Mouse (Mus musculus): Measurements from ENCODE around the gene Msrb2. TPM values are rescaled to one million over a fixed set of nuclear protein-coding genes. Genes with fewer than 3 reads are reported as not detected.

The Msrb2 gene
- total RNA-seq (2021) = 10 to 100 TPM; 29.9 to 31.6 TPM
- long read RNA-seq, experiment 1, transcript Msrb2-201 (5 exons, 1,196 nt) = major isoform, 33 of 46 reads
- long read RNA-seq, experiment 1, partial matches to known transcripts = 0 of 46 reads
- long read RNA-seq, experiment 1, other reads (novel, unspliced or antisense) = 13 of 46 reads
- long read RNA-seq, experiment 2, transcript Msrb2-201 (5 exons, 1,196 nt) = major isoform, 40 of 62 reads
- long read RNA-seq, experiment 2, partial matches to known transcripts = 1 of 62 reads
- long read RNA-seq, experiment 2, other reads (novel, unspliced or antisense) = 21 of 62 reads

DNA sequence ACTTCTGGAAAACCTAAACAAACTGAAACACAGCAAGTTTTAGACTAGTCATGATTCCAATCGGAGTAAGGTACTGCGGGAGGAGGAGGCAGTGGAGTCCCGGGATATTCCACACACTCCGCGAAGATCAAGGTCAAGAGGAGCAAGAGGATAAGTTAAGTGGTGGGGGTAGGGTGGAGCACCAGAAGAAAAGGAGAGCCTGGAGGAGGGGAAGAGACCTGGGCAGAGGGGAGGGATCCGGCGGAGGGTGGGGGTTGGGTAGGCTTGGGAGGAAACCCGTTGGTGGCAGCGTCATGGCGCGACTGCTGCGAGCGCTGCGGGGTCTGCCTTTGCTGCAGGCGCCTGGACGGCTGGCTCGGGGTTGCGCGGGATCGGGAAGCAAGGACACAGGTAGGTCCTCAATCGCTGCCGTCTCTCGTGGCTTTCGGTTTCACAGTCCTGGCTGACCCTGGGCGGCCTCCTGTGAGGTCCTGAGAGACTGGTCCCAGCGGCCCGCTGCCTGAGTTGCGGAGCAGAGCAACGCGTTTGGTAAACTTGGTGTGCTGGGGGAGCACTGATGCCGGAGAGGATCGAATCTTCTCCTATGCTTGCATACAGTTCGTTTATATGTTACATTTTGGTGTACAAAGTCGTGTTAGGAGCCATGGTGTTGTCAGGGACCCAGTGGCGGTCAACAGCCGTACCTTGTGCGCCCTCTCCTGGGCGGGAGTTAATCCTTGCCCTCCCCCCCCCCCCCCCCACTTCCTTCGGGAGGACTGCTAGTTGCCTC lies at the start of gene Msrb2:
Gene Msrb2 (plus strand): TSS at position 51 of the 769 bp plus-strand sequence.
- Histone ChIP-seq H3K4me3 (peak within 1 kb of the TSS; percentile 81), H3K27ac (peak within 1 kb of the TSS; percentile 99)
- peak; percentile 79 for TF ChIP-seq CTCF (conservative IDR thresholded peaks at IDR 0.05)
- peak; percentile 57 to 60 for DNase-seq (ENCODE audit: low spot score in 2 of 2)

DNA sequence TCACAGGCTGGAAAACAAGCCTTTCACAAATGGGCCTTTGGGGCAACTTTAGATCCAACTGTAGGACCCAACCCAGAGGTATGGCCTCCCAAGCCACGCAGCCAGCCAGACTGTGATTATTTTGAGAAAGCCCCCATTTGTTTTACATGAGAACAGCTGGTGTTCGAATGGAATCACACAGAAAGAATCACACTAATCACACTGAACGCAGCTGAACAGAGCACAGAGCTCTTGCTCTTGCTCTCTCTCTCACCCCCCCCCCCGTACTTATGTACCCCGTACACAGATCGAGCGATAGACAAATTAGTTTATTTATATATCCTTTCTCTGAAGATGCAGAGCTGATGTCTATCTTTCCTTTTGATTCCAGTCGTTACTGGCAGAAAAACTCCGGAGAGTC lies 48.8 kb upstream of the Msrb2 start:
- DNase-seq (ENCODE audit: low spot score in 2 of 2) = no peak

DNA sequence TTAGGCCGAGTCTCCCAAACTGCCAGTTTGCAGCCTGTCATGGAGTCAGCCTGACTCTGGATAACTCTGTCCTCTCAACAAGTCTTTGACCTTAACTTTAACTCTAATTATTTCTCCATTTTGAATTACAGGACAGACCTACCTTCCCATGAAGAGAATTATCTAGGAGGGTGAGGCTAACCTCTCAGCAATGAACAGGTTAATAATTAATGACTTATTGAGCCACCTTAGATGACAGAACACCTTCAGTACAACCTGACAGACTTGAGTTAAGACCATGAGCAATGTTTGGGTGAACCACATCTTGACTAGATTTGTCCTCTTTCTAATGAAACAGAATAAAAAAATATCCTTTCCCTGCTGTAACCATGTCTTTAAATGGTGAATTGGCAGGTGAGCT lies 44.9 kb upstream of the Msrb2 start:
- DNase-seq (ENCODE audit: low spot score in 2 of 2) = no peak
- TF ChIP-seq CTCF (conservative IDR thresholded peaks at IDR 0.05) = no peak
- H3K4me3 ChIP-seq = no peak overlapping the region
- no peak overlapping the region for H3K27ac ChIP-seq

More for the DNA sequence above, 48.8 kb upstream of the Msrb2 start:
- TF ChIP-seq CTCF (conservative IDR thresholded peaks at IDR 0.05) = no peak
- Histone ChIP-seq H3K4me3 (no peak overlapping the region), H3K27ac (no peak overlapping the region)

DNA sequence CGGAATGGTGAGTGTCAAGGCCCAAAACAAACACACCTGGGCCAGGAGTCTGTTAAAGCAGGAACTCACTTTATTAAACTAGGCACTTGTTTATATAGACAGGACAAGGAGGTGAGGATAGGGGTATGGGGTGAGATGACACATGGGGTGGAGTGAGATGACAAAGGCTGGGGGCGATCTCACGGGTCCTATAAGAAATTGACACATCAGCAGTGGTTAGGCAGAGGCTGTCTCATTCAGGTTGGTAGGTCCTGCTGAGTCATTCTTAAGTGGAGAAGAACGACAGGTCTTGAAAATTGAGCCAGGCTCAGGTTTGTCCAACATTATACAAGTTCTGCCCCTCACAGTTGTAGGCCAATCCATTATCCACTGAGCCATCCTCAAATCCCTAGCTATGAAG lies 43.4 kb upstream of the Msrb2 start:
- Histone ChIP-seq H3K27ac (no peak overlapping the region), H3K4me3 (no peak overlapping the region)
- no peak for TF ChIP-seq CTCF (conservative IDR thresholded peaks at IDR 0.05)
- DNase-seq (ENCODE audit: low spot score in 2 of 2) = no peak

DNA sequence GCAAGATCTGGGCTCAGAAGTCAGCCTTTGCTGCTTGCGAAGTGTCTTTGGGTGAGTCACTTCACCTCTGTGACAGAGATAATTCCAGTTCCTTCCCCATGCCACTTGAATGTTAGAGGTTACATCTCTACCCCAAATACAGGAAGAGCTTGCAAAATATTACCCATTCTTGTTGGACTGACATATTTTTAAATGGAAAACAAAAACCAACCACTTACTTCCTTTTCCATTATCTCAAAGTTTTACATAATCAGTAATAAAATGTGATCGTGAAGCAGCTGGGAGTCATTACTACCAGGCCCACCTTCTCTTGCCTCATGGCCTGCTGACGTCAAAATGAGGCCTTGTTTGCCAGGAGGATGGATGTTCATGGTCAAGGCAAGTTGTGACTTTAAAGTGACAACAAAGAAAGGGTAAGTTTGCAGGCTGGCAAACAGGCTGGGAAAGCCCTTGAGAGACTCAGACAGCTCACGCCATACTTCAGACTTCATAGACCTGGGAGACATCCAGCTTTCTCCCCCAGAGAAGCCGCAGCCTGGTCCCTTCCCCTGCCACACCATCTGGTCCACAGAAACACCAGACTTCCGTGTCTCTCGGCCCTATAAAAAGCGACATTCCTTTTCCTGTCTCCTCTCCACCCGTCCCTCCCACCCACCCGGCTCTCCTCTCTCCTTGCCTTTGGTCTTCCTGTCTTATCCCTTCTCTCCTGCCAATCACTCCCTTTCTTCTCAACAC lies 27.2 kb upstream of the Msrb2 start:
- Histone ChIP-seq H3K27ac (peak overlapping the region; percentile 87; the same call in 1 of the 2 replicates), H3K4me3 (peak overlapping the region; percentile 58; the same call in 1 of the 2 replicates)
- no peak for TF ChIP-seq CTCF (conservative IDR thresholded peaks at IDR 0.05)
- DNase-seq (ENCODE audit: low spot score in 2 of 2) = peak; percentile 45 to 61

DNA sequence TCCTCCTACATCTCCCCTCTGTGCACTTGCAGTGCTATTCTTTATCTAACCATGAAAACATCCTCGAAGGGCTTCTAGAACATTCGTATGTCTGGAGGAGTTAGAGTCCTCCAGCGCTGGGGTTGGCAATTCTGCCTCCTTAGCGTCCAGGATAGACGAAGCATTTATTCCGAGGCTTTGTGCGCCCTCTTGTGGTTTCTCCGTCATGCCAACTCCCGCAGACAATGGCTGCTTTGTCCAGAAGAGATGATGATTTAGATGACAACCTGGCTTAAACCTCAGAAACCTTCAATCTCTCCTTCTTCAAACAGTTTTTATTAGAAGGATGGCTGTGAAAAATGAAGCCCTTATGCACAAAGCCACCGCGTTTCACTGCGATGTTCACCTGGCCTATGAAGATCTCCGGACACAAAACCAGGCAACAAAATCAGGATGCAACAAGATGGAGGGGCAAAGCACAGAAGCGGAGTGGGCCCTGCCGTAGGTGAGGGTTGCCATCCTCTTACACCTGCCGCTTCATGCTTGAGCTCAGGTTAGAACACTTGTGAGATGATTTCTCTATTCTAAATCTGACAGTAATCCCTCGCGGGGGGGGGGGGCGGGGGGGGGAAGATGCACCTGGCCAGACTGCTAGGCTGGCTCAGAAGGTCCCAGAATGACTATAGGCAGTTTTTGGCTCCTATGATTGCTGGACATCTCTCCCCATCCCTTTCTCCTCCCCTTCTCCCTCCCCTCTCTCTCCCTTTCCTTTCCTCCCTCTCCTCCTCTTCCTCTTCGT lies 26.4 kb upstream of the Msrb2 start:
- TF ChIP-seq CTCF (conservative IDR thresholded peaks at IDR 0.05) = peak; percentile 92
- Histone ChIP-seq H3K27ac (peak overlapping the region; percentile 87), H3K4me3 (peak overlapping the region; percentile 58)
- DNase-seq (ENCODE audit: low spot score in 2 of 2) = peak; percentile 89 to 93

DNA sequence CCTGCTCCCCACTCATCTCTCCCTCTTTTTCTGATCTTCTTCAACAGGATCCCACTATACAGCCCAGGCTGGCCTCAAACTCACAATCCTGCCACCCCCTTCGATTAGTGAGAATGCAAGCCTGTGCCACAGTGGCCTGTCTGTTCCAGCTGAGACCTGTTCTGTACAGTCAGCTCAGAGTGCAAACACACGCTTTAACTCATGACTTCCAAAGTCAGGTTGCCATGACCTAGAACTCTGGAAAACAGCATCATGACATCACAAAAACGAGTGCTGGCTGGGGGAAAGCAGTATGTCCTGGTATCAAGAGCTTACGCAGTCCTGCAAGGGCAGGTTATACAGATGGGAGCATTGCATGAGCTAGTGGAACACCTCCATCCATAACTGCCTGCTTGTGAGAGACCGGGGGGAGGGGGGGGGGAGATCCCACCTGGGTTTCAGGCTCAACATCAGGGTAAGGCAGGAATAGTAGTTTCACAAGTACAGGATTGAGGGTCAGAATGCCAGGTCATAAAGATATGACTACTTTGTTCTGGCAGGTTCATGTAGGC lies 25.8 kb upstream of the Msrb2 start:
- Histone ChIP-seq H3K27ac (peak overlapping the region; percentile 87; the same call in 1 of the 2 replicates), H3K4me3 (peak overlapping the region; percentile 58)
- TF ChIP-seq CTCF (conservative IDR thresholded peaks at IDR 0.05) = no peak
- DNase-seq (ENCODE audit: low spot score in 2 of 2) = no peak

DNA sequence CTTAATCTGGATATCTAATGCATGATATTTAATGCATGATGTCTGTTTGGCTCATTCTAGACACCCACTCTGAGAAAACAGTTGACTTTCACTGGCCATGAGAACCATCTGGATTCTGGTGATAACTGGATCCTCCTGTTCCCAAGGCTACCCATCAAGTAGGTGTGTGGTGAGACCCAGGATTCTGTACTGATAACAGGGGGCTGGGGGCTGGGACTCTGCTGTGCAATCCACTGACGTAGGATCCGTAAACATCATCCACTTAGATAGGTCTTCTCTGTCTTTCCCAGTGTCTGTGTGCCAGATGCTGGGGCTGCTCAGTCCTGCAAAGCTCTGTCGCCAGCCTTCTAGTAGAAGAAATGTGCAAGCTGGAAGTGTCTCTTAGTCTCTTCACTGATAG lies 22.8 kb upstream of the Msrb2 start:
- DNase-seq (ENCODE audit: low spot score in 2 of 2) = no peak
- Histone ChIP-seq H3K27ac (no peak overlapping the region), H3K4me3 (no peak overlapping the region)
- TF ChIP-seq CTCF (conservative IDR thresholded peaks at IDR 0.05) = no peak

DNA sequence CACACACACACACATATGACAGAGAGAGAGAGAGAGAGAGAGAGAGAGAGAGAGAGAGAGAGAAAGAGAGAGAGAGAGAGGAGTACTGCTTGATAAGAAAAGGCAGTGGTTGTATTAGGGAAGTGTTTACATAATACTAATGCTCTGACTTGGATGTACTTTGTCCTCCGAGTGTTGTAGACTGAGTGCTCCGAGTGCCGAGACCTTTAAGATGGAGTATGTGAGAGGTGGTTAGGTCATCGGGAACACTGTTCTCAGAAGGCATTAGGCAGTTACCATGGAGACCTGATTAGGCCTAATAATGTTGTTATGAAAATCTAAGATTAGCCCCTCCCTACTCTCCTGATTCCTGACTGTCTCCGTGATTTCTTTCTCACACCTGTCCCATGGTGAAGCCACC lies 21.1 kb upstream of the Msrb2 start:
- DNase-seq (ENCODE audit: low spot score in 2 of 2) = no peak
- no peak for TF ChIP-seq CTCF (conservative IDR thresholded peaks at IDR 0.05)
- H3K4me3 ChIP-seq = no peak overlapping the region
- no peak overlapping the region for H3K27ac ChIP-seq

DNA sequence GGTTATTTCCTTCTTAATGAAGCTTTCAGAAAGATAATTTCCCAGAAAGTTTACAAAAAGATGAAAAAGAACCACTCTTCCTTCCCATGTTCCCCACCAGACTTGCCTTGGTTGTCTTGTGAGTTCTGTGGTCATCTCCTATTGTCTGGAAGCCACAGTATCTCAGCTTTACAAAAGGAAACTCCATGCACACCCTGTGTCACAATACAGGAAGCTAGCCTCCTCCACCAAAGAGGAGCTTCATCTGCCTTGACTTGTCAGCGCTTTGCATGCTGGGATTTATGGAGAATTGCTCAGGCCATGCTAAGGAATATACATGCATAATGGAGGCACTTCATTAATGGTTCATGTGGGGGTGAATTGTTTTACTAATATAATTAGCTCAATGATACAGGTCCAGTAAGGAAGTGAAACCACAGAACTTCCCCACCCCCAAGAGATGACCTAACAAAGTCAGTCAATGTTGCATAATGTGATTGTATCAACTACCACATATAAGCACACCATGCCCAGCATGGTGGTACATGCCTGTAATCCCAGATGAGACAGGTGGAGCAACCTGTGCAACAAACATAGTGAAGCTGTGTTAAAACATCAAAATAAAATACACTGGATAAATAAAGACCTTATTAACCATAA lies 19.5 kb upstream of the Msrb2 start:
- no peak for DNase-seq (ENCODE audit: low spot score in 2 of 2)
- Histone ChIP-seq H3K4me3 (no peak overlapping the region), H3K27ac (no peak overlapping the region)
- TF ChIP-seq CTCF (conservative IDR thresholded peaks at IDR 0.05) = no peak

DNA sequence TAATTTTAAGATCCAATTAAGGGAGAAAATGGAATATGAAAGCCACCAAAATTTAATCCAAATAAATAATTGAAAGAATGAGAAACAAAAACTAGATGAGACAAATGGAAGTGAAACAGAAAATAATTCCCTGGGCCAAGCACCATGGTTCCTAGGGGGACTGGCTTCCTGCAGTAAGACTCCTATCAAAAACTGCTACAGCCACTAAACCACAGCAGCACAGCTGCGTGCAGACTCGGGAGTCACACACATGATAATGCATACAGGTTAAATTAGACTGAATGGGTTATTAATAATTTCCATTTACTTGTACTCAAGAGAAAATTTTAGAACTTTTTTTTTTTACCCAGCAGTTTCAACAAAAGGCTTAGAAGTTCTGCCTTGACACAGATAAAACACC lies 18.1 kb upstream of the Msrb2 start:
- Histone ChIP-seq H3K4me3 (no peak overlapping the region), H3K27ac (no peak overlapping the region)
- no peak for TF ChIP-seq CTCF (conservative IDR thresholded peaks at IDR 0.05)
- DNase-seq (ENCODE audit: low spot score in 2 of 2) = no peak

DNA sequence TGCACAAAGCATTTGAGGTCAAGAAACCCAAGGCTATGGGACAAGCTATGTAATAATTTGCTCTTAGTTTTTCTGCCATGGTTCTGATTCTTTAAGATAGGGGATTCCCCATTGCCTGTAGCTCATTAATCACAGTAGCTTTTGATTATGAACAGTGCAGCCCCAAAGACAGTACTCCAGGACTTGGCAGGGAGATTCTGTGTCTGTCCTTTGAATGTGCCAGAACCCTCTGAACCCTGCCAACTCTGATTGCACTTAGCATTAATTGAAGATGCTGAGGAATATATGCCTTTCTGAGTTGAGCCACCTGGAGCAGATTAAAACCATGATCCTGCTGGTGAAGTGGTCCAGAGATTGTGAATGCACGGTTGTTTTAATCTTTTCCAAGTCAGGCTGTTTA lies 8.4 kb upstream of the Msrb2 start:
- no peak overlapping the region for H3K27ac ChIP-seq
- no peak for DNase-seq (ENCODE audit: low spot score in 2 of 2)
- no peak for TF ChIP-seq CTCF (conservative IDR thresholded peaks at IDR 0.05)
- H3K4me3 ChIP-seq = no peak overlapping the region

Data from layer of hippocampus, adult 2 months (tissue).